Mouse (Mus musculus) CH12.LX (cell line): Measurements from ENCODE around the gene Itga2b. TPM values are rescaled to one million over a fixed set of nuclear protein-coding genes. Genes with fewer than 3 reads are reported as not detected.
A peak's percentile ranks its signal among the peaks of the same experiment; 100 is the strongest.

Source experiments
- DNase-seq: peaks from one replicate; pipeline ENCODE4 v3.0.0-alpha.2; 2013; ENCODE audit errors: extremely low read depth
- H3K27ac ChIP-seq: 2 replicates; pipeline ENCODE4 v1.5.1; 2012; ENCODE audit warnings: low read depth, mild to moderate bottlenecking, control low read depth, moderate library complexity; ENCODE audit not compliant: insufficient read depth
- H3K27me3 ChIP-seq: replicated peaks from 2 replicates; pipeline ENCODE3; 2012; ENCODE audit warnings: inconsistent platforms
- H3K36me3 ChIP-seq, 2 experiments: replicated peaks in 1 of 2; 2 replicates each; pipeline versions ENCODE3 to v1.6.1; 2012; ENCODE audit warnings: inconsistent platforms in 1 of 2, low read length in 1 of 2, mild to moderate bottlenecking in 1 of 2, mixed read lengths in 1 of 2, moderate library complexity in 1 of 2; ENCODE audit not compliant: control insufficient read depth in 1 of 2, insufficient read depth in 1 of 2
- H3K4me1 ChIP-seq, 2 experiments: 2 replicates each; pipeline ENCODE4 v1.6.1; 2012; ENCODE audit warnings: inconsistent platforms in 1 of 2, moderate library complexity in 1 of 2; ENCODE audit not compliant: insufficient read depth in 2 of 2, control insufficient read depth in 1 of 2
- H3K4me2 ChIP-seq: 2 replicates; pipeline ENCODE4 v1.6.1; 2012; ENCODE audit warnings: low read depth, mild to moderate bottlenecking, control low read depth; ENCODE audit not compliant: poor library complexity, insufficient read depth, severe bottlenecking
- H3K4me3 ChIP-seq, 3 experiments: fragments of 150-350 bp in 1 of 3; sonication (generic) in 1 of 3; replicated peaks in 1 of 3; 2 replicates each; pipeline versions ENCODE3 to v1.5.1; 2011 to 2012; ENCODE audit warnings: low read depth in 2 of 3, low read length in 2 of 3, mild to moderate bottlenecking in 2 of 3, moderate library complexity in 2 of 3, control low read depth in 1 of 3, improper control_type of control experiment in 1 of 3, inconsistent platforms in 1 of 3, mixed read lengths in 1 of 3; ENCODE audit not compliant: poor library complexity in 1 of 3
- H3K79me2 ChIP-seq: replicated peaks from 2 replicates; pipeline ENCODE4 v1.6.1; 2012; ENCODE audit warnings: mild to moderate bottlenecking, moderate library complexity; ENCODE audit not compliant: control insufficient read depth, poor library complexity, insufficient read depth, severe bottlenecking; ENCODE audit errors: extremely low read depth
- H3K9ac ChIP-seq: 2 replicates; pipeline ENCODE4 v1.6.1; 2012; ENCODE audit warnings: low read depth, mild to moderate bottlenecking, control low read depth, moderate library complexity; ENCODE audit not compliant: insufficient read depth
- H3K9me3 ChIP-seq: replicated peaks from 2 replicates; pipeline ENCODE3; 2012; ENCODE audit warnings: low read length, inconsistent platforms, mixed read lengths
- BHLHE40 ChIP-seq: IDR thresholded peaks from 2 replicates; pipeline ENCODE4 v1.6.1; 2011; ENCODE audit warnings: mild to moderate bottlenecking, low read depth, low read length, improper control_type of control experiment
- CHD1 ChIP-seq: IDR thresholded peaks from 2 replicates; pipeline ENCODE4 v1.6.1; 2012; ENCODE audit warnings: low read depth, low read length, improper control_type of control experiment, inconsistent platforms
- CTCF ChIP-seq, 2 experiments: IDR thresholded peaks in 1 of 2; conservative IDR thresholded peaks in 1 of 2; 2 replicates each; pipeline ENCODE4 v1.5.1; 2011 to 2012; ENCODE audit warnings: low read depth in 2 of 2, low read length in 2 of 2, improper control_type of control experiment in 1 of 2, inconsistent platforms in 1 of 2, mild to moderate bottlenecking in 1 of 2, moderate library complexity in 1 of 2
- ELF1 ChIP-seq: IDR thresholded peaks from 2 replicates; pipeline ENCODE4 v1.6.1; 2014; ENCODE audit warnings: low read depth, mild to moderate bottlenecking, inconsistent platforms, low read length, improper control_type of control experiment
- EP300 ChIP-seq: IDR thresholded peaks from 2 replicates; pipeline ENCODE4 v1.6.1; 2011; ENCODE audit warnings: low read length, improper control_type of control experiment
- HCFC1 ChIP-seq: IDR thresholded peaks from 2 replicates; pipeline ENCODE4 v1.6.1; 2012; ENCODE audit warnings: low read depth, mild to moderate bottlenecking, inconsistent platforms, low read length, improper control_type of control experiment
- JUND ChIP-seq: conservative IDR thresholded peaks from 2 replicates; pipeline ENCODE4 v1.6.1; 2011; ENCODE audit warnings: low read depth, low read length, improper control_type of control experiment
- KAT2A ChIP-seq: IDR thresholded peaks from 2 replicates; pipeline ENCODE4 v1.6.1; 2012; ENCODE audit warnings: low read length, improper control_type of control experiment, inconsistent platforms; ENCODE audit not compliant: insufficient replicate concordance
- MAFK ChIP-seq: IDR thresholded peaks from 2 replicates; pipeline ENCODE4 v1.6.1; 2011; ENCODE audit warnings: low read length, improper control_type of control experiment; ENCODE audit not compliant: insufficient replicate concordance
- MAZ ChIP-seq: IDR thresholded peaks from 2 replicates; pipeline ENCODE4 v1.6.1; 2012; ENCODE audit warnings: low read depth, mild to moderate bottlenecking, inconsistent platforms, low read length, improper control_type of control experiment, moderate library complexity
- MEF2A ChIP-seq: IDR thresholded peaks from 2 replicates; pipeline ENCODE4 v1.6.1; 2014; ENCODE audit warnings: low read depth, mild to moderate bottlenecking, inconsistent platforms, low read length, improper control_type of control experiment, borderline replicate concordance
- MXI1 ChIP-seq: IDR thresholded peaks from 2 replicates; pipeline ENCODE4 v1.6.1; 2011; ENCODE audit warnings: mild to moderate bottlenecking, low read depth, low read length, improper control_type of control experiment
- MYC ChIP-seq: IDR thresholded peaks from 2 replicates; pipeline ENCODE4 v1.6.1; 2011; ENCODE audit warnings: low read depth, mild to moderate bottlenecking, improper control_type of control experiment, low read length
- NELFE ChIP-seq: IDR thresholded peaks from 2 replicates; pipeline ENCODE4 v1.6.1; 2011; ENCODE audit warnings: low read depth, low read length, improper control_type of control experiment
- NRF1 ChIP-seq: IDR thresholded peaks from 2 replicates; pipeline ENCODE4 v1.6.1; 2014; ENCODE audit warnings: low read depth, mild to moderate bottlenecking, inconsistent platforms, low read length, improper control_type of control experiment, moderate library complexity
- PAX5 ChIP-seq: IDR thresholded peaks from 2 replicates; pipeline ENCODE4 v1.6.1; 2012; ENCODE audit warnings: low read length, inconsistent platforms, mixed read lengths
- POLR2A ChIP-seq: IDR thresholded peaks from 2 replicates; pipeline ENCODE4 v1.6.1; 2011; ENCODE audit warnings: low read depth, mild to moderate bottlenecking, improper control_type of control experiment, low read length
- POLR2AphosphoS2 ChIP-seq: IDR thresholded peaks from 2 replicates; pipeline ENCODE4 v1.6.1; 2011; ENCODE audit warnings: low read depth, low read length, improper control_type of control experiment
- RAD21 ChIP-seq: IDR thresholded peaks from 2 replicates; pipeline ENCODE4 v1.6.1; 2011; ENCODE audit warnings: low read depth, mild to moderate bottlenecking, low read length, improper control_type of control experiment, moderate library complexity
- RCOR1 ChIP-seq: conservative IDR thresholded peaks from 2 replicates; pipeline ENCODE4 v1.6.1; 2012; ENCODE audit warnings: low read depth, mild to moderate bottlenecking, inconsistent platforms, low read length, improper control_type of control experiment
- SIN3A ChIP-seq: IDR thresholded peaks from 2 replicates; pipeline ENCODE4 v1.6.1; 2012; ENCODE audit warnings: low read length, improper control_type of control experiment, inconsistent platforms
- TBP ChIP-seq: conservative IDR thresholded peaks from 2 replicates; pipeline ENCODE4 v1.6.1; 2011; ENCODE audit warnings: low read depth, low read length, improper control_type of control experiment
- TCF12 ChIP-seq: IDR thresholded peaks from 2 replicates; pipeline ENCODE4 v1.6.1; 2014; ENCODE audit warnings: low read depth, mild to moderate bottlenecking, inconsistent platforms, low read length, improper control_type of control experiment
- USF1 ChIP-seq: IDR thresholded peaks from 2 replicates; pipeline ENCODE4 v1.6.1; 2014; ENCODE audit warnings: low read depth, mild to moderate bottlenecking, inconsistent platforms, low read length, improper control_type of control experiment
- USF2 ChIP-seq: conservative IDR thresholded peaks from 2 replicates; pipeline ENCODE4 v1.6.1; 2011; ENCODE audit warnings: low read depth, low read length, improper control_type of control experiment
- ZC3H11A ChIP-seq: IDR thresholded peaks from 2 replicates; pipeline ENCODE4 v1.6.1; 2012; ENCODE audit warnings: low read depth, mild to moderate bottlenecking, inconsistent platforms, low read length, improper control_type of control experiment
- ZKSCAN1 ChIP-seq: IDR thresholded peaks from 2 replicates; pipeline ENCODE4 v1.6.1; 2012; ENCODE audit warnings: low read depth, inconsistent platforms, low read length, improper control_type of control experiment, borderline replicate concordance
- ZMIZ1 ChIP-seq: IDR thresholded peaks from 2 replicates; pipeline ENCODE4 v1.6.1; 2012; ENCODE audit warnings: low read depth, mild to moderate bottlenecking, inconsistent platforms, low read length, improper control_type of control experiment
- ZNF384 ChIP-seq: IDR thresholded peaks from 2 replicates; pipeline ENCODE4 v1.6.1; 2012; ENCODE audit warnings: low read depth, low read length, improper control_type of control experiment, inconsistent platforms
- dilution Hi-C: fragments of 300-500 bp; cut with MboI; formaldehyde crosslinking; loops from 2 replicates; pipeline ENCODE4 v1.14.3; 2020; ENCODE audit warnings: low sequenced_read_pairs; ENCODE audit not compliant: extremely low pct_unique_long_range_greater_than_20kb, extremely low pct_ligation_motif_present
- in situ Hi-C: fragments of 300-500 bp; cut with MboI; formaldehyde crosslinking; loops from 3 replicates; pipeline ENCODE4 v1.14.3; 2019; ENCODE audit warnings: low sequenced_read_pairs, low pct_ligation_motif_present, low pct_unique_long_range_greater_than_20kb, mixed read lengths
- polyA plus RNA-seq: library from polyadenylated mRNA; unstranded; fragments of >175 nt; gene quantifications from 2 replicates; pipeline ENCODE4 v1.2.1, GENCODE M21; 2012; ENCODE audit warnings: low read depth; ENCODE audit not compliant: insufficient read length
- total RNA-seq, 2 experiments: library from RNA; depleted of rRNA; stranded (reverse); fragments of 300-350 nt in 1 of 2; fragments of >200 nt in 1 of 2; gene quantifications; 2 replicates each; pipeline ENCODE4 v1.2.3; 2012 to 2014

Itga2b gene
- total and polyA plus RNA-seq, 3 experiments = 0.95 to 3.6 (median 3.0) TPM

- peak within 1 kb of the TSS; percentile 63 to 99 (median 87) for H3K4me3 ChIP-seq
- H3K4me2 ChIP-seq = peak within 1 kb of the TSS; percentile 75
- peaks cover 10 to 40% of the 10 kb centered on the region in 2 experiments for H3K4me1 ChIP-seq
- no peaks in the 10 kb centered on the region for H3K27me3 ChIP-seq
- dilution Hi-C loops (loop anchor here (25.0 kb wide), 1 partner anchor 96 kb away; the partner anchor contains the start of gene Ubtf), in situ Hi-C loops (loop anchor here (5.0 kb wide), 1 partner anchor 86 kb away; no protein-coding TSS in a partner anchor)
- no peaks in the 10 kb centered on the region for H3K9me3 ChIP-seq
- H3K9ac ChIP-seq = peak within 1 kb of the TSS; percentile 97
- peaks cover 12% of the 10 kb centered on the region for H3K79me2 ChIP-seq
- H3K36me3 ChIP-seq = peaks cover 30 to 33% of the 10 kb centered on the region in 2 experiments
- H3K27ac ChIP-seq = peak within 1 kb of the TSS; percentile 87
- TF ChIP-seq HCFC1 (no peak), USF2 (no peak), POLR2AphosphoS2 (0 out of 2 replicates have a peak, but pooled peaks have one; percentile 18), KAT2A (0 out of 2 replicates have a peak, but pooled peaks have one; percentile 19)
- DNase-seq = peak; percentile 75
These were observed 62.1 kb downstream of the Itga2b start, which contains the start of gene Slc25a39 for GRCm38 (mm10) chr11:102407834-102408215. Gene Slc25a39, minus strand, starts transcription at chr11:102407946.

GRCm38 (mm10) chr11:102406900-102407833 is 62.8 kb downstream of the Itga2b start:
- Histone ChIP-seq H3K79me2 (peaks cover 12% of the 10 kb centered on the region), H3K27ac (peak overlapping the region; percentile 87), H3K9ac (peak overlapping the region; percentile 97), H3K4me1 (peaks cover 10 to 44% of the 10 kb centered on the region in 2 experiments), H3K9me3 (no peaks in the 10 kb centered on the region), H3K4me2 (peak overlapping the region; percentile 75), H3K27me3 (no peaks in the 10 kb centered on the region), H3K4me3 (peak overlapping the region; percentile 63 to 99 (median 87)), H3K36me3 (peaks cover 36 to 39% of the 10 kb centered on the region in 2 experiments)
- in situ Hi-C loops (loop anchor here (5.0 kb wide), 1 partner anchor 85 kb away; no protein-coding TSS in a partner anchor), dilution Hi-C loops (loop anchor here (25.0 kb wide), 1 partner anchor 95 kb away; the partner anchor contains the start of gene Ubtf)
- peak; percentile 83 for DNase-seq
- no peak for TF ChIP-seq PAX5
- 0 out of 2 replicates have a peak, but pooled peaks have one; percentile 1 for TF ChIP-seq KAT2A
- no peak for TF ChIP-seq ZNF384
- peak; percentile 98 for TF ChIP-seq TCF12
- TF ChIP-seq MXI1 = peak; percentile 90
- no peak for TF ChIP-seq RAD21
- peak; percentile 6; the same call in 1 of the 2 replicates for TF ChIP-seq USF1
- no peak for TF ChIP-seq RCOR1
- 0 out of 2 replicates have a peak, but pooled peaks have one; percentile 23 for TF ChIP-seq EP300
- TF ChIP-seq POLR2A = peak; percentile 93
- TF ChIP-seq MAZ = no peak
- TF ChIP-seq MYC = peak; percentile 75
- no peak for TF ChIP-seq MAFK
- TF ChIP-seq ELF1 = peak; percentile 86
- TF ChIP-seq SIN3A = peak; percentile 81
- TF ChIP-seq CHD1 = no peak
- no peak for TF ChIP-seq MEF2A
- TF ChIP-seq ZMIZ1 = peak; percentile 94
- peak; percentile 77 for TF ChIP-seq NELFE
- no peak; the same call in none of the 2 replicates for TF ChIP-seq BHLHE40
- no peak for TF ChIP-seq ZC3H11A
- TF ChIP-seq CTCF (conservative IDR thresholded peaks at IDR 0.05 in 1 of 2, IDR thresholded peaks at IDR 0.05 in 1 of 2; ENCODE audit: low read depth in 2 of 2, low read length in 2 of 2) = no peak
- no peak; the same call in 1 of the 2 replicates for TF ChIP-seq HCFC1
- no peak for TF ChIP-seq JUND
- no peak for TF ChIP-seq TBP
- no peak for TF ChIP-seq ZKSCAN1
- peak; percentile 72 for TF ChIP-seq NRF1
- peak; percentile 14; the same call in 1 of the 2 replicates for TF ChIP-seq POLR2AphosphoS2
